In genomic region chr4:62360805-62361455, GRCm38 (mm10) we compare ENCODE assay signal across 8 mouse cellular contexts. TPM values are rescaled to one million over a fixed set of nuclear protein-coding genes. Genes with fewer than 3 reads are reported as not detected.
DNase-seq lines count a peak whose midpoint lies in the region; ATAC-seq and TF ChIP-seq lines count a peak whose summit lies in the region.

No protein-coding gene starts in this region.

- peak overlapping the region; percentile 92 for H3K4me3 ChIP-seq in ES-Bruce4 (ENCODE audit: low read depth, low read length)
- H3K4me3 ChIP-seq in forebrain, postnatal 0 days (ENCODE audit: low read depth, low read length), result peak overlapping the region; percentile 83
- peak overlapping the region; percentile 78 for H3K4me3 ChIP-seq in liver, embryonic 12.5 days

- DNase-seq in kidney, adult 18-20 months, result peak; percentile 29
- no peak for DNase-seq in kidney, adult 8-10 months
- no peak for DNase-seq in forebrain, postnatal 0 days
- no peak for DNase-seq in retina, postnatal 1 day
- DNase-seq in adrenal gland, postnatal 14 days, result no peak
- no peak for DNase-seq in urinary bladder, postnatal 14 days (ENCODE audit: low spot score)

- H3K27me3 ChIP-seq in ES-Bruce4 (ENCODE audit: control insufficient read depth, insufficient read depth, low read length, poor library complexity, severe bottlenecking), result no peaks in the 10 kb centered on the region
- no peaks in the 10 kb centered on the region for H3K27me3 ChIP-seq in forebrain, postnatal 0 days (ENCODE audit: insufficient read depth, low read length)
- no peaks in the 10 kb centered on the region for H3K27me3 ChIP-seq in liver, embryonic 12.5 days (replicated peaks)

- no peak; the same call in 1 of the 2 replicates for ATAC-seq in forebrain, postnatal 0 days
- peak; percentile 44; the same call in 1 of the 2 replicates for ATAC-seq in liver, embryonic 12.5 days

- H3K27ac ChIP-seq in ES-Bruce4 (ENCODE audit: insufficient read depth, low read length), result peak overlapping the region; percentile 24; the same call in 1 of the 2 replicates
- peak overlapping the region; percentile 62; the same call in 1 of the 2 replicates for H3K27ac ChIP-seq in forebrain, postnatal 0 days (ENCODE audit: low read depth, low read length)
- peak overlapping the region; percentile 74 for H3K27ac ChIP-seq in liver, embryonic 12.5 days

- no peaks in the 10 kb centered on the region for H3K36me3 ChIP-seq in ES-Bruce4 (ENCODE audit: control insufficient read depth, insufficient read depth, low read length, poor library complexity, severe bottlenecking)
- H3K36me3 ChIP-seq in forebrain, postnatal 0 days (ENCODE audit: insufficient read depth), result no peaks in the 10 kb centered on the region
- peaks cover 22% of the 10 kb centered on the region for H3K36me3 ChIP-seq in liver, embryonic 12.5 days

- under 1% methylated on average over 22 of the region's 22 CpGs for WGBS in forebrain, postnatal 0 days
- WGBS in liver, embryonic 12.5 days (ENCODE audit: insufficient replicate concordance), result under 1% methylated on average over 22 of the region's 22 CpGs

- peak overlapping the region; percentile 76 for H3K9ac ChIP-seq in ES-Bruce4 (ENCODE audit: low read depth, poor library complexity, severe bottlenecking)
- H3K9ac ChIP-seq in forebrain, postnatal 0 days, result peak overlapping the region; percentile 77
- peak overlapping the region; percentile 82 for H3K9ac ChIP-seq in liver, embryonic 12.5 days

- H3K4me2 ChIP-seq in forebrain, postnatal 0 days (ENCODE audit: low read depth), result peak overlapping the region; percentile 84
- H3K4me2 ChIP-seq in liver, embryonic 12.5 days, result peak overlapping the region; percentile 86

- no peaks in the 10 kb centered on the region for H3K4me1 ChIP-seq in ES-Bruce4 (ENCODE audit: control insufficient read depth, insufficient read depth, low read length)
- peaks cover 13% of the 10 kb centered on the region; the same call in 1 of the 2 replicates for H3K4me1 ChIP-seq in forebrain, postnatal 0 days (ENCODE audit: insufficient read depth)
- peaks cover 45% of the 10 kb centered on the region for H3K4me1 ChIP-seq in liver, embryonic 12.5 days

- no peak for TF ChIP-seq POLR2A in ES-Bruce4 (IDR thresholded peaks at IDR 0.05; ENCODE audit: insufficient read depth, low read length)

- no peak for TF ChIP-seq CTCF in ES-Bruce4 (IDR thresholded peaks at IDR 0.05; ENCODE audit: low read depth, low read length)
- no peak for TF ChIP-seq CTCF in forebrain, postnatal 0 days (IDR thresholded peaks at IDR 0.05; ENCODE audit: low read depth)

- no peaks in the 10 kb centered on the region for H3K9me3 ChIP-seq in ES-Bruce4 (replicated peaks; ENCODE audit: control insufficient read depth, insufficient read depth, low read length, poor library complexity, severe bottlenecking)
- no peaks in the 10 kb centered on the region for H3K9me3 ChIP-seq in forebrain, postnatal 0 days (ENCODE audit: low read length)
- H3K9me3 ChIP-seq in liver, embryonic 12.5 days (replicated peaks), result no peaks in the 10 kb centered on the region

- no peak for TF ChIP-seq EP300 in ES-Bruce4 (IDR thresholded peaks at IDR 0.05; ENCODE audit: insufficient read depth, low read depth, low read length)

RNA-seq across cellular contexts. Expression of gene Slc31a1, which starts 0.4 kb away (rescaled TPM):
- 56.2 and 56.8 TPM in 2 replicates for polyA plus RNA-seq in ES-Bruce4 (2011; ENCODE audit: insufficient read depth, insufficient read length, low read depth, missing spikeins)
- 15.2 and 16.2 TPM in 2 replicates for total RNA-seq in forebrain, postnatal 0 days (2014; rRNA removed)
- polyA plus RNA-seq in forebrain, postnatal 0 days (2015; fragmentation: Nextera tagmentation; extraction: Ambion mirVana), result 30.4 and 39.9 TPM in 2 replicates
- 45.8 and 45.9 TPM in 2 replicates for polyA plus RNA-seq in liver, embryonic 12.5 days (2016; fragmentation: Nextera tagmentation; extraction: Ambion mirVana)
- 57.8 and 58.8 TPM in 2 replicates for total RNA-seq in adrenal gland, postnatal 14 days (2021)

RNA-seq across cellular contexts. Expression of gene Fkbp15, which starts 0.6 kb away (rescaled TPM):
- polyA plus RNA-seq in ES-Bruce4 (2011; ENCODE audit: insufficient read depth, insufficient read length, low read depth, missing spikeins), result 18.5 and 22.1 TPM in 2 replicates
- total RNA-seq in forebrain, postnatal 0 days (2014; rRNA removed), result 34.0 and 43.3 TPM in 2 replicates
- 14.3 and 19.1 TPM in 2 replicates for polyA plus RNA-seq in forebrain, postnatal 0 days (2015; fragmentation: Nextera tagmentation; extraction: Ambion mirVana)
- polyA plus RNA-seq in liver, embryonic 12.5 days (2016; fragmentation: Nextera tagmentation; extraction: Ambion mirVana), result 18.6 and 21.1 TPM in 2 replicates
- 33.5 and 35.6 TPM in 2 replicates for total RNA-seq in adrenal gland, postnatal 14 days (2021)

RNA-seq across cellular contexts. Expression of gene Cdc26, which starts 47.5 kb away (rescaled TPM):
- 61.9 and 69.0 TPM in 2 replicates for polyA plus RNA-seq in ES-Bruce4 (2011; ENCODE audit: insufficient read depth, insufficient read length, low read depth, missing spikeins)
- 51.1 and 79.4 TPM in 2 replicates for total RNA-seq in forebrain, postnatal 0 days (2014; rRNA removed)
- 81.7 and 85.1 TPM in 2 replicates for polyA plus RNA-seq in forebrain, postnatal 0 days (2015; fragmentation: Nextera tagmentation; extraction: Ambion mirVana)
- polyA plus RNA-seq in liver, embryonic 12.5 days (2016; fragmentation: Nextera tagmentation; extraction: Ambion mirVana), result 94.4 and 95.5 TPM in 2 replicates
- 67.1 and 70.0 TPM in 2 replicates for total RNA-seq in adrenal gland, postnatal 14 days (2021)

RNA-seq across cellular contexts. Expression of gene Prpf4, which starts 47.7 kb away (rescaled TPM):
- polyA plus RNA-seq in ES-Bruce4 (2011; ENCODE audit: insufficient read depth, insufficient read length, low read depth, missing spikeins), result 27.7 and 29.2 TPM in 2 replicates
- 17.2 and 20.2 TPM in 2 replicates for total RNA-seq in forebrain, postnatal 0 days (2014; rRNA removed)
- 9.6 and 13.3 TPM in 2 replicates for polyA plus RNA-seq in forebrain, postnatal 0 days (2015; fragmentation: Nextera tagmentation; extraction: Ambion mirVana)
- polyA plus RNA-seq in liver, embryonic 12.5 days (2016; fragmentation: Nextera tagmentation; extraction: Ambion mirVana), result 18.5 and 18.8 TPM in 2 replicates
- total RNA-seq in adrenal gland, postnatal 14 days (2021), result 21.4 and 26.3 TPM in 2 replicates

Comparison
In these comparisons a context has a peak if more than half of its experiments do, and no peak if none do; other contexts are left out.
1. H3K27ac ChIP-seq: peak in every context shown above with its lines; median percentile 74 in liver, embryonic 12.5 days; 62 in forebrain, postnatal 0 days; 24 in ES-Bruce4.